Mouse (Mus musculus): ENCODE measurements around the gene Arhgap20.

DNA sequence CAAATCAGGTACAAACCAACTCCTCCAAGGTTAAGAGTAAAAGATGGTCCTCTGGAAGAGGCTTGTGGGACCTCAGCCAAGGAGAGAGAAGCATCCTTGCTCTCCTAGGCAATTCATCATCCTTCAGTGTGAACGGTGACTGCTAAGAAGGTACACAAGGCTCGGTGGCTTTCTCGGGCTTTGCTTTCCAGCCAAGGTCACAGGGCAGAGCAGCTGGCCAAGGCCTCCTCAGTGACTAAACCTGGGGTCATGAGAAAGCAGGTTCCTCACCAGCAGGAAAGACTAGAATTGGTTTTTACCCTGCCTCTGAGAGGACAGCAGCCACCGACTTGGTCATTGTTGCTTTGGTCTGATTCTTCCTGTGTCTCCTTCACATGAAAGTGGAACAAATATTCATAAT, 116.7 kb downstream of the Arhgap20 start:
- no peak for TF ChIP-seq CTCF (IDR thresholded peaks at IDR 0.05; ENCODE audit: control insufficient read depth, insufficient read depth, insufficient replicate concordance, low read depth, low read length)
- TF ChIP-seq POLR2A (IDR thresholded peaks at IDR 0.05; ENCODE audit: control insufficient read depth, low read depth, low read length) = no peak

Data from testis, adult 2 months (tissue).